Comparison of ENCODE assay signal across 19 mouse cellular contexts in the genomic region with DNA sequence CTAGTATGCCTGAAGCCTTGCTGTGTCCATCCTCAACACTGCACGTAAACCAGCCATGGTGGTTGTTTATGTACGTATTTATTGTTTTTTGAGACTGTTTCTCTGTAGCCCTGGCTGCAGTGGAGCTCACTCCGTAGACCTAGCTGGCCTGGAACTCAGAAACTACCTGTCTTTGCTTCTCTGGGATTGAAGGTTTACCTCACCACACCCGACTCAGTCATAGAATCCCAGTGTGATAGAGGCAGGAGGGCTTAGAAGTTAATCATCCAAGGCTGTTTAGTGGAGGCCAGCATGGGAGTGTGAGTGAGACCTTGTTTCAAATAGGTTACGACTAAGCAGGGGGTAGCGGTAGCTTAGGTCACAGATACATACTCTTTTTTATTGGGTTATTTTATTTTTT.
"Had no signal": no experiment of that assay in that cellular context is flagged by ENCODE, and none has a peak within 500 bp of the region (broad histone marks: within the 10 kb centered on the region; RNA-seq: fewer than 3 reads in every experiment).

No protein-coding gene starts in this region.

- H3K9me3 ChIP-seq: kidney, embryonic 15.5 days; midbrain, embryonic 12.5 days; midbrain, embryonic 15.5 days; neural tube, embryonic 13.5 days; stomach, embryonic 15.5 days had no signal

- ATAC-seq: intestine, postnatal 0 days; lung, postnatal 0 days; midbrain, embryonic 15.5 days had no signal

- DNase-seq: kidney, adult 2 months; kidney, postnatal 10 days; kidney, postnatal 36 days; layer of hippocampus, postnatal 36 days; lung, embryonic 14.5 days; retina, postnatal 1 day; right cerebral cortex, postnatal 25 days; spleen, adult 18-20 months; thymus, postnatal 25 days had no signal

- H3K4me1 ChIP-seq: stomach, embryonic 15.5 days had no signal

- H3K27me3 ChIP-seq: kidney, embryonic 15.5 days; midbrain, embryonic 12.5 days; midbrain, embryonic 15.5 days; neural tube, embryonic 13.5 days; stomach, embryonic 15.5 days had no signal

- H3K9ac ChIP-seq: kidney, embryonic 15.5 days; liver, embryonic 14.5 days; lung, embryonic 14.5 days; midbrain, embryonic 12.5 days; midbrain, embryonic 15.5 days; neural tube, embryonic 13.5 days; stomach, embryonic 15.5 days had no signal

- H3K4me3 ChIP-seq: kidney, embryonic 15.5 days; left cerebral cortex, adult 2 months; midbrain, embryonic 12.5 days; midbrain, embryonic 15.5 days; neural tube, embryonic 13.5 days; stomach, embryonic 15.5 days had no signal

- H3K4me2 ChIP-seq: kidney, embryonic 15.5 days; lung, embryonic 14.5 days; midbrain, embryonic 12.5 days; midbrain, embryonic 15.5 days; neural tube, embryonic 13.5 days; stomach, embryonic 15.5 days had no signal

- H3K36me3 ChIP-seq: midbrain, embryonic 15.5 days; stomach, embryonic 15.5 days had no signal

- H3K27ac ChIP-seq: kidney, embryonic 15.5 days; left cerebral cortex, adult 2 months; liver, embryonic 14.5 days; macrophage; midbrain, embryonic 12.5 days; midbrain, embryonic 15.5 days; neural tube, embryonic 13.5 days; stomach, embryonic 15.5 days had no signal
